Mouse (Mus musculus) midbrain, embryonic 14.5 days (tissue): Measurements from ENCODE around the gene Itsn2. TPM values are rescaled to one million over a fixed set of nuclear protein-coding genes. Genes with fewer than 3 reads are reported as not detected.
"Not testable (repeated sequence)": the region's sequence is repeated elsewhere in the genome, so short reads cannot be mapped to it uniquely, and the experiment has no call there.

Experiments used
- ATAC-seq: fragments of 200-750 bp; cut with Nextera tagmentation; 2 replicates; pipeline ENCODE4 v1.8.0; 2017; ENCODE audit warnings: moderate number of reproducible peaks, moderate library complexity; ENCODE audit not compliant: low FRiP score, low TSS enrichment
- DNase-seq: peaks from one replicate; pipeline ENCODE4 v3.0.0-alpha.2; 2015
- H3K27ac ChIP-seq: fragments of 300-500 bp; sonication (generic); replicated peaks from 2 replicates; pipeline ENCODE4 v1.5.1; 2014; ENCODE audit warnings: mild to moderate bottlenecking, low read depth, low read length, moderate library complexity
- H3K27me3 ChIP-seq: fragments of 300-500 bp; sonication (generic); 2 replicates; pipeline ENCODE4 v1.6.1; 2014; ENCODE audit warnings: low read length, control low read depth, mixed read lengths; ENCODE audit not compliant: control insufficient read depth, insufficient read depth
- H3K36me3 ChIP-seq: fragments of 300-500 bp; sonication (generic); 2 replicates; pipeline ENCODE4 v1.6.1; 2014; ENCODE audit warnings: low read length, control low read depth; ENCODE audit not compliant: control insufficient read depth, insufficient read depth
- H3K4me1 ChIP-seq: fragments of 300-500 bp; sonication (generic); 2 replicates; pipeline ENCODE4 v1.6.1; 2014; ENCODE audit warnings: mild to moderate bottlenecking, antibody characterized with exemption, low read length, control low read depth; ENCODE audit not compliant: control insufficient read depth, insufficient read depth
- H3K4me2 ChIP-seq: fragments of 300-500 bp; sonication (generic); 2 replicates; pipeline ENCODE4 v1.6.1; 2014; ENCODE audit warnings: mild to moderate bottlenecking, low read length, moderate library complexity
- H3K4me3 ChIP-seq: fragments of 300-500 bp; sonication (generic); replicated peaks from 2 replicates; pipeline ENCODE4 v1.5.1; 2014; ENCODE audit warnings: low read depth, low read length
- H3K9ac ChIP-seq: fragments of 300-500 bp; sonication (generic); replicated peaks from 2 replicates; pipeline ENCODE4 v1.6.1; 2014; ENCODE audit warnings: mild to moderate bottlenecking, low read length, moderate library complexity
- H3K9me3 ChIP-seq: fragments of 300-500 bp; sonication (generic); 2 replicates; pipeline ENCODE4 v1.6.1; 2016; ENCODE audit warnings: low read length, control low read depth, mixed read lengths; ENCODE audit not compliant: control insufficient read depth
- WGBS: fragments of 180-500 bp; shearing (Covaris S2); extraction: QIAGEN DNeasy Blood & Tissue Kit; methylation state at CpG from one replicate; pipeline ENCODE4 v1.1.7; 2014; 5-methylcytosine and 5-hydroxymethylcytosine counted together
- polyA plus RNA-seq: library from polyadenylated mRNA; unstranded; fragments of >200 nt; fragmentation: Nextera tagmentation; extraction: Ambion mirVana; gene quantifications from 2 replicates; pipeline ENCODE4 v1.2.1, GENCODE M21; 2014

Itsn2 gene
- polyA plus RNA-seq, result 19.9 and 21.2 TPM in 2 replicates

DNA sequence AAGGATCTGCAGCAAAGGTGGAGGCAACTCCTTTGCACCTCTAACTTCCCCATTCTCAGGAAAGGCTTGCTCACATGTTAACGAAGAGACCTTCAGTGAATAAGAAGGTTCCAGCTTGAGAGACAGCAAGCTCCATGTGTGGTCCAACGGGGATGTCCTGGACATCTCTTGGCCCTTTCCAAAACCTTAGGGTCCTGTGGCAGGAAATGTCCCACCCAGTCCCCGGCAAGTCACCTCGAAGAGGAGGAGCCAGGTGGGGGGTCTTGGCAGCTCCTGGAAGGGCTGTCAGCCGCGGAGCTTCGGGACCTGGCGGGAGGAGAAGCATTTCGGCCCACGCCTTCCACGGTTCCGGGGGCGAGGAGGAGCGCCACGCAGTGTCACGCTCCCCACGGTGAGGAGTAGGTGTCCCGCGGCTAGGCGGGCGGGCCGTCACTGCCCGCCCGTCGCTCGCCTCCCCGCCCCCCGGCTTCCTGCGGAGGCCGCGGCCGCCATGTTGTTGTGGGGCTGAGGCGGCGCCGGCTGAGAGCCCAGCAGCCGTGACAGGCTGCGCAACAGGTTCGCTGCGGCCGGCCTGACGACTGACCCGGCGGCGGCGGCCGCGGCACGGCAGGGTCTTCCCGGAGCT lies at the start of gene Itsn2, which contains the start of gene Gm3625:
TSS of gene Itsn2 (plus strand) at position 98 of the 625 bp plus-strand sequence.
TSS of gene Gm3625 (minus strand) at position 387 of the 625 bp plus-strand sequence.
- peaks cover 7% of the 10 kb centered on the region; the same call in 1 of the 2 replicates for H3K4me1 ChIP-seq
- peak within 1 kb of the TSS; percentile 79 for H3K4me3 ChIP-seq
- peak; percentile 88 for DNase-seq
- H3K9me3 ChIP-seq, result no peaks in the 10 kb centered on the region
- H3K27me3 ChIP-seq, result no peaks in the 10 kb centered on the region
- peak within 1 kb of the TSS; percentile 76 for H3K4me2 ChIP-seq
- peak; percentile 89 for ATAC-seq
- H3K27ac ChIP-seq, result peak within 1 kb of the TSS; percentile 57
- H3K9ac ChIP-seq, result peak within 1 kb of the TSS; percentile 77
- under 1% methylated on average over 49 of the region's 49 CpGs for WGBS
- no peaks in the 10 kb centered on the region for H3K36me3 ChIP-seq

DNA sequence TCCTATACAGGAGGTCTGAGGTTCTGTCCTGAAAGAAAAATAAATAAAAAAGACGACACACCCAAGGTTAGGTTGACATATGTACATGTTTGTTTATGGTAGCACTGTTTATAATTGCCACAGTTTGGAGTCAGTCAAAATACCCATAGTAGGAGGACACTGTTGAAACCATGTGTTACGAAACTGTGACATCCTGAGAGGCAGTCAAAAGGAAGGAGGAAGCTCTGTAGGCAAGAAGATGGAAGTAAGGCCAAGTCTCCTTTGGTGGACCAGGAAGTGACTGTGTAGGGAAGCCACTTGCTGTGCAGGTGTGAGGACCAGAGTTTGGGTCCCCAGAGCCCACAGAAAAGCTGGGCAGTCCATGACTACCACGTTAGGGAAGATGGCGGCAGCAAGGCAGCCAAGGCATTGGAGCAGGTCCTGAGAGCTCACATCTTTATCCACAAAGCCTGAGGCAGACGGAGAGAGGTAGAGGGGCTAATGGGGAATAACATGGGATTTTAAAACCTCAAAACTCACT lies 48.0 kb upstream of the Itsn2 start:
- H3K9me3 ChIP-seq, result no peaks in the 10 kb centered on the region
- no peak overlapping the region for H3K27ac ChIP-seq
- DNase-seq, result no peak
- no peak overlapping the region for H3K4me3 ChIP-seq
- no peak for ATAC-seq
- 92% methylated on average over 5 of the region's 5 CpGs for WGBS
- H3K9ac ChIP-seq, result no peak overlapping the region
- H3K27me3 ChIP-seq, result no peaks in the 10 kb centered on the region
- no peaks in the 10 kb centered on the region for H3K36me3 ChIP-seq
- peaks cover 4% of the 10 kb centered on the region; the same call in 1 of the 2 replicates for H3K4me1 ChIP-seq
- no peak overlapping the region for H3K4me2 ChIP-seq

GRCm38 (mm10) chr12:4545425-4545824 lies 47.0 kb upstream of the Itsn2 start:
- no peak overlapping the region for H3K9ac ChIP-seq

DNA sequence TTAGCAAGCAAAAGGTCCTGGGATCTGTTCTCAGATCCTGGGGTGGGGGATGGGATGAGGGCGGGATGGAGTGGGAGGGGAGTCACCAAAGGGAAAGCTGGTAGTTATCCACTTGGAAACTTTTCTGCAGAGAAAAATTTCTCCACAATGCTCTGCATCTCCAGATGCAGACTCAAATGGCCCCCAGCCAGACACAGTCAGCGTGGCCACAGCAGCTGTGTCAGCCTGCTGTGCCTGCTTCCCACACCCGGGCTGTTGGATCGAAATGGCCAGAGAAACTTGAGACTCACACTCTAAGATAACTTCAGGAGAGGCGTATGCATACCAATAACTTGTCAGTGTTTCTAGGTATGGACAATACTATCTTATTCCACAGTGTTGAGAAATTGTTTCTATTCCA lies 45.9 kb upstream of the Itsn2 start:
- no peaks in the 10 kb centered on the region for H3K36me3 ChIP-seq
- H3K27me3 ChIP-seq, result no peaks in the 10 kb centered on the region
- 77% methylated on average over 5 of the region's 5 CpGs for WGBS
- ATAC-seq (no peak), DNase-seq (no peak)
- H3K4me3 ChIP-seq, result no peak overlapping the region
- no peaks in the 10 kb centered on the region for H3K9me3 ChIP-seq
- no peak overlapping the region for H3K4me2 ChIP-seq
- H3K9ac ChIP-seq, result no peak overlapping the region
- no peak overlapping the region for H3K27ac ChIP-seq
- peaks cover 4% of the 10 kb centered on the region; the same call in 1 of the 2 replicates for H3K4me1 ChIP-seq

More at GRCm38 (mm10) chr12:4545425-4545824, 47.0 kb upstream of the Itsn2 start:
- Histone ChIP-seq H3K4me1 (peaks cover 4% of the 10 kb centered on the region; the same call in 1 of the 2 replicates), H3K27ac (no peak overlapping the region), H3K4me3 (no peak overlapping the region), H3K4me2 (no peak overlapping the region), H3K9me3 (no peaks in the 10 kb centered on the region), H3K36me3 (no peaks in the 10 kb centered on the region), H3K27me3 (no peaks in the 10 kb centered on the region)
- DNase-seq (no peak), ATAC-seq (no peak)

DNA sequence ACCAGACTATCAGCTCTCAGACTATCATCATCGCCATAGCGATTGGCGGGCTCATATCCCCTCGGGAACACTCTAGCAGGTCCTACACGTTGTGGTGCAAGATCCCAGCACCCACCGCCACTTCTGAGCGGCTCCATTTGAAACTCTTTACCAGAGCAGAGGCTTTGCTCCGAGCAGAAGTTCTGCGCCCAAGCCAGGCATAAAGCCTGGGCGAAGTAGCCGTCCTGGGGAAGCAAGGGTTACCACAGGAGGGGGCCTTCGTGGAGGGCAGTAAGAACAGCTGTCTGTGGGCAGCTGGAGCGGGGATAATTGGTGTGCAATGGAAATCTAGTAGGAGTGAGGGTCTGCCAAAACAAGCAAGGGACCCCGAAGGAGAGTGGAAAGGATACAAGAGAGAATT lies 44.9 kb upstream of the Itsn2 start:
- H3K4me1 ChIP-seq, result peaks cover 4% of the 10 kb centered on the region; the same call in 1 of the 2 replicates
- H3K4me3 ChIP-seq, result no peak overlapping the region
- no peak overlapping the region for H3K9ac ChIP-seq
- ATAC-seq (no peak), DNase-seq (peak; percentile 30)
- H3K36me3 ChIP-seq, result no peaks in the 10 kb centered on the region
- no peaks in the 10 kb centered on the region for H3K27me3 ChIP-seq
- no peaks in the 10 kb centered on the region for H3K9me3 ChIP-seq
- 57% methylated on average over 14 of the region's 14 CpGs for WGBS
- H3K27ac ChIP-seq, result no peak overlapping the region
- H3K4me2 ChIP-seq, result no peak overlapping the region

DNA sequence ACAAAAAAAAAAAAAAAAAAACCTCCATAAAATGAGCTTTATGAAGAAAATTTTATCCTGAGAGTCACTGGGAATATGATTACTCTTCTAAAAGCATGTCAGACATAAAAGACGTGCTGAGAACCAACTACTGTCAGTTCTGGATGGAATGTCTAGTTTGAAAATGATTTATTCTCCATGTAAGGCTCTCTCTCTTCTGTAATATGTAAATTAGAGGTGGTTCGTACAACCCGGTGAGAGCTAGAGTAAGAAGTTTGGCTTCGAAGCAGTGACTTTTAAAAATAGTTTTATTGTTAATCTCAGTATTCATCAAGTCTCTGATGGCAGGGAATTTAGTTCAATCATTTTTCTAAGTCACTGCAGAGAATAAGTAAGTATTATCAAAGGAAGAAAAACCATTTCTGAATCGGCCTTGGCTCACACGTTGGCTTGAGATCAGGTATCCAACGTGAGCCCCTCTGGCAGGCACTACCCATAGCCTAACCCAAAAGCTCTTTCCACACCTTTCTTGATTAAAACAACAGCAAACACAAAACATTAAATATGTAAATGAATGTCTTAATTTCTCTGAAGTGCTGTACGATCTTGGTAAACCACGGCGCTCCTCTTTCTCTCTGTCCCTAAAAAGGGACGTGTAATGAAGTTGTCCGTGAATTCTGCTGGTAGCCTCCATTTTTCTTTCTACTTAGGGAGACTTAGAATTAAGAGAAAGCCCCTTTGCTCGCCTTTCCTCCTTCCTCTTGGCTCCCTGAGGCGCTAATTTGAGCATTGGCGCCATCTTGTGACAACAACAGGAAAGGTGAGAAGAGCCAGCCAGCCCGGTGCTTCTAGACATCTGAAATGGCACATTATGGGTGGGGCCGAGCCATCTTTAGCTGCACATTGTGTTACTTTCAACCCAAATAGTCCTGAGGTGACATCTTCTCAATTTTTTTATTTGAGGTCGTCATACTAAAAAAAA lies 44.1 kb upstream of the Itsn2 start:
- H3K4me3 ChIP-seq, result peak overlapping the region; percentile 20
- H3K9ac ChIP-seq, result 0 out of 2 replicates have a peak overlapping the region, but pooled peaks have one; percentile 16
- DNase-seq (peak; percentile 93), ATAC-seq (peak; percentile 66)
- no peak overlapping the region for H3K27ac ChIP-seq
- H3K9me3 ChIP-seq, result no peaks in the 10 kb centered on the region
- 22% methylated on average over 18 of the region's 18 CpGs for WGBS
- no peaks in the 10 kb centered on the region for H3K36me3 ChIP-seq
- H3K27me3 ChIP-seq, result no peaks in the 10 kb centered on the region
- H3K4me2 ChIP-seq, result peak overlapping the region; percentile 50
- H3K4me1 ChIP-seq, result peaks cover 4% of the 10 kb centered on the region; the same call in 1 of the 2 replicates

DNA sequence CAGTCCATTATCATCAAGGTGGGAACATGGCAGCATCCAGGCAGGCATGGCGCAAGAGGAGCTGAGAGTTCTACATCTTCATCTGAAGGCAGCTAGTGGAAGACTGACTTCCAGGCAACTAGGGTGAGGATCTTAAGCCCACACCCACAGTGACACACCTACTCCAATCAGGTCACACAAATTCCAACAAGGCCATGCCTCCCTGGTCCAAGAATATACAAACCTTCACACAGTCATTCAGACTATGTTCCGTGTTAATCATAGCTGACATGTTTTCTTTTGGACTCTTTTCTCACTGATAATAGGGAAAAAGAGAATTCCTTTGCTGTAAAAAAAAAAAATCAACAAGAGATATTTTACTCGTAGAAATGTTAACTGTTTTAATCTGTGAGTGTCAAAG lies 38.7 kb upstream of the Itsn2 start:
- H3K4me3 ChIP-seq, ATAC-seq, H3K4me2 ChIP-seq, H3K27ac ChIP-seq, H3K4me1 ChIP-seq, H3K9me3 ChIP-seq, H3K9ac ChIP-seq, H3K36me3 ChIP-seq, H3K27me3 ChIP-seq, DNase-seq: not testable (repeated sequence)
- WGBS, result 88% methylated on average over 3 of the region's 3 CpGs

DNA sequence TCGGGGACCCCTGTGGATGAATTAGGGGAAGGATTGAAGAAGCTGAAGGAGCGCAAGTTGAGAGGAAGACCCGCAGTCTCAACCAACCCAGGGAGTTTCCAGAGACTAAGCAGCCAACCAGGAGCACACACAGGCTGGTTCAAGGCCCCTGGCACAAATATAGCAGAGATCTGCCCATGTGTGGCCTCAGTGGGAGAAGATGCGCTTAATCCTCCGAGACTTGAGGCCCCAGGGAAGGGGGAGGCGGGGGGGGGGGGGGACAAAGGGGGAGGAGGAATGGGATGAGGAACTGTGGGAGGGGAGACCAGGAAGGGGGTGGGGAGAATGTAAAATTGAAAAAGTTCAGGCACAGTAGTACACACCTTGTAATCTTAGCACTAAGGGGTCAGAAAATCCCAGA lies 37.0 kb upstream of the Itsn2 start:
- no peaks in the 10 kb centered on the region for H3K9me3 ChIP-seq
- no peak overlapping the region for H3K9ac ChIP-seq
- no peak overlapping the region for H3K4me3 ChIP-seq
- 70% methylated on average over 5 of the region's 6 CpGs for WGBS
- H3K4me2 ChIP-seq, result no peak overlapping the region
- no peak for ATAC-seq
- no peak for DNase-seq
- no peaks in the 10 kb centered on the region for H3K4me1 ChIP-seq
- no peaks in the 10 kb centered on the region for H3K36me3 ChIP-seq
- H3K27me3 ChIP-seq, result no peaks in the 10 kb centered on the region
- H3K27ac ChIP-seq, result no peak overlapping the region
